Mouse (Mus musculus) gastrocnemius, adult 18-20 months (tissue): ENCODE results near the gene Plcb1. TPM values are rescaled to one million over a fixed set of nuclear protein-coding genes. Genes with fewer than 3 reads are reported as not detected.

Experiments used
- DNase-seq: peaks from one replicate; pipeline ENCODE4 v3.0.0; 2021; ENCODE audit warnings: low spot score
- total RNA-seq, 2 experiments: library from RNA; stranded (reverse); gene quantifications; 2 replicates each; pipeline ENCODE4 v1.2.3; 2021

Gene Plcb1
- total RNA-seq, 2 experiments from 2014 or later: 1.3 to 1.4 TPM

DNA sequence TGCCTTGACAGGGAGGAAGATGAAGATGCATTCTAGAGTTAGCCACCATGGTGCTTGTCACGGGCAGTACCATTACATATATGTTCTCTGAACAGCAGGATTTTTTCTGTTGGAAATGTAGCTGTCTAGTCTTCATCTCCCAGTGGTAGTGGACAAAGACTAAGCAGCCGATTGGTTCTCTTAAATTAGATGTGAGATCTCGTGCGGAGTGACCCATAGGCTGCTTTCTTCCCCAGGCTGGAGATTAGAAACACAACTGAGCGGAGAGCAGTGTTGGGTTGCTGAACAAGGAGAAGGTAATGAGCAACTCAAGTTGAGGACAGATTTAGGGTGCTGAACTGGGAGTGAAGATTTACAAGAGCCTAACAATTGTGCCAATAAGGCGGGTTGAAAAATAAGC is 125.5 kb downstream of the Plcb1 start:
- DNase-seq: no peak

DNA sequence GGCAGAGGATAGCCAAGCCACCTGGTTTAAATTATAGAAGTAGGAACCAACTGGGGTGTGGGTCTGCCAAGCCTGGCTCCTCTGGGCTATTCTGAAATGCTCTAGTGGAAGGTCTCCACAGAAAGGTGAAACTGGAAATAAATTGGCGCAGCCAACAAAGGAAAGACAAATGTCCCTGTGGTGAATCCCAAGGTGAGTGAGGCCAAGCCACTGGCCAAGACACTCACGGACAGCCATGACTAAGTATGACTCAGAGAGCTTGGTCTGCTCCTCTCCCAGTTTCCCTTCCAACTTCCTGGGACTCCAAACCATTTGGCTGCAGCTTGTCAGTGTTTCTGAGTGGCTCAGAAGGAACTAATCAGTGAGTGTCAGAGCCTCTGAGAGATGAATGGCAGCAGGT is 126.7 kb downstream of the Plcb1 start:
- DNase-seq: no peak

DNA sequence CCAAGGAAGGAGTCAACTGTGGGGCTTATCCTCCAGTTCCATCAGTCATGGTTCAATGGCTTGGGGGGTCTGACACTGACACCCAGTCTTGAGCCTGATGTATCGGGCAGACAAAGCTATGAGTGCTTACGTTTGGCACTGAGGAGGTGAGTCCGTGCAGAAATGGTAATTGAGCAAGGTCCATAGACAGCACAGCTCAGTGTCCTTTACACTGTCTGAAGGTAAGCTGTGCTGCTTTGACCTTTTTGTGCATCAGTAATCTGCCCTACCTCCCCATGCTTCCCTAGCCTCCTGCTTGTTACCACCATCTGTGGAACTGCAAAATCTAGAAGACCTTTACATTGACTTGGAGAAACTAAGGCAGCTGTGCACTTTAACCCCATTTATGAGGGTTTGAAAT is 127.7 kb downstream of the Plcb1 start:
- no peak for DNase-seq

DNA sequence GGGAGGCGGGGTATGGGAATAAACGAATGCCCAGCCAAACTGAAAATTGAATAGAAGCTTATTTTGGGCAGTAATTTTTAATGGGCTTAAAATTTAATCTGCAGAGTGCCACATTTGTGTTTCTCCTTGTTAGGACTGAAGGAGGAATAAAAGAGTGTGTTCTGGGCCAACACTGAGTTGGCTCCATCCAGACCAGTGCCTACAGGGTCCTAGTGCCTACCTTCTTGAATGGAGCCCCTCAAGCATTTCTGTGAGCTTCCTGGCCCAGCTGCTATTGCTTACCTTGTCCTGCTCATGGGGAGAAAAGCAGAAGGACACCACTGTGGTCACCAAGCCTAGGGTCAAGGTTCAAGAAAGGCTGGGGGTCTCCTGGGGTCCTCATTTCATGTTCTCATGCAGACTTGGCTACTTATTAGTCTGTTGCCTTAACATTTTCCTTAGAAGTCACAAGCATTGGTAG is 128.3 kb downstream of the Plcb1 start:
- DNase-seq: no peak

DNA sequence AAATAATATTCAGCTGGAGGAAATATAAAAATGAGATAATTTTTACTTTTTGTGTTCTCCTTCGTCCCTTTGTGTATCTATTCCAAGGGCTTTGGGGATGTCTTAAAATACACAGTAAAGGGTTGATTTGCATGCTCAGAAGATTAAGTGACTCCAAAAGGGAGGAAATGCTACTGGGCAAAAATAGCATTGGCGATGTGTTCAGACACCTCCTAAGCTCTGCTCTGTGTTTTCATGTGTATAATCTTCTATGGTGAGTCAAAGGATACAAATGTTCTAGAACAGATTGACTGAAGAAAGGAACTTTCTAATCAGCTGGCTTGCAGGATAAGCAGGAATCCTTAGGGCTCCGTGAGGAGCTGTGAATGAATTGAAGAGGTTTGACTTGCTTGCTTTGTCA is 129.2 kb downstream of the Plcb1 start:
- DNase-seq: no peak

DNA sequence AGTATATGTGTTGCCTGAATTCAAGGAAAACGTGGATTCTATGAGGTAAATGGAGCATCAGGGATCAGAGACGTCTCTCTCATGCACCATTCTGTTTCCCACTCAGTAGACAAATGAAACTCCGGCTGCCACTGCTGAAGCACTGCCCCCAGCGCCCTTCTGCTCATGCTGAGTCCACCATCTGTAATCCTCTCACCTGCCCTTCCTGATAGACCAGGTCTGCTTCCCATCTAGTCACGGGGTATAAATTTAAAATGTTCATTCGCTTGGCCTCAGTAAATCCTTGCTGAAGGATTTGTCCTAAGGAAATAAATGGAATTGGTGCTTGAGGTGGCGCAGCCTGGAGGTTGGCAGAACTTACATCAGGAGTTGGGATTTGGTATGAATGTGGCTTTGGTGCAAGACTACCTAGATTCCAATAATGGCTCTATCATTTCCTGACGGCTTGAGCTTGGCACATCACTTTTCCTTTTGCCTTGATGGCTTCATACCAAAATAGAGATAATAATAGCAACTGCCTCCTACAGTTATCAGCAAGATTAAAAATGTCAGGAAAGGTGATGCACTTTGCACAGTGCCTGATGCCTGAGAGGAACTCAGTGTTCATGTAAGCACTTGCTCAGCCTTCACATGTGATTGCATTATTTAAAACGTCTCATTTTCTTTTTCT is 134.9 kb downstream of the Plcb1 start:
- no peak for DNase-seq

DNA sequence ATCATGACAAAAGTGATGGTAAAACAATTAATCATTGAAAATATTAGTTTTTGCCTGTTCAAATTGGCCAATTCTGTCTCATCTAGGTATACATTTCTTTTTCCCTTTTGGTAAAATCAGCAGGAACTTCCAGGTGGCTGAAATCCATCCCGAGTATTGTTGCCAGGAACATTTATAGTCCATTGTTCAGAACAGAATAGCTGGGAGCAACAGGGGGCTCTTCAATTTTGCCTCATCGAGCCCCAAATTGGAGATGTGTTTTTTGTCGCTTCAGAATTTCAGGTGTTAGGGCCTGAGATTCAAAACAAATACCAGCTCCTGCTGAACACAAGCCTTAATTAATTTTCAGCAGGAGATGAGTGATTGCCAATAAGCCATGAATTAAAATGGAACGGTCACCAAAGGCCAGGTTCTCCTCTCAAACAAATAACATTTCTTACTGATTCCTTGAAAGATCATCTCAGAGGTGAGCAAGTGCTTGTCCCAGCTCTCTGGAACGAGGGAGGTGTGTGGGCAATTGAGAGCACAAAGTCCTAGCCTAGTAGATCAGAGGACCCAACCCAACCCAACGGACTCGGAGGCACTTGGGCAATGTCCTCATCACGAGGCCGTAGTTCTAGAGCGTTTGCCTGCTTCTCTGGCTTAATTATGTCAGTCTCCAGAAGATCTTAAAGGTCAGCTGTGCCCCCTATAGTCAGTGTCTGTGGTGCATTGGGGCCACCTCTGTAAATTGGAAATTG is 136.9 kb downstream of the Plcb1 start:
- DNase-seq: no peak

DNA sequence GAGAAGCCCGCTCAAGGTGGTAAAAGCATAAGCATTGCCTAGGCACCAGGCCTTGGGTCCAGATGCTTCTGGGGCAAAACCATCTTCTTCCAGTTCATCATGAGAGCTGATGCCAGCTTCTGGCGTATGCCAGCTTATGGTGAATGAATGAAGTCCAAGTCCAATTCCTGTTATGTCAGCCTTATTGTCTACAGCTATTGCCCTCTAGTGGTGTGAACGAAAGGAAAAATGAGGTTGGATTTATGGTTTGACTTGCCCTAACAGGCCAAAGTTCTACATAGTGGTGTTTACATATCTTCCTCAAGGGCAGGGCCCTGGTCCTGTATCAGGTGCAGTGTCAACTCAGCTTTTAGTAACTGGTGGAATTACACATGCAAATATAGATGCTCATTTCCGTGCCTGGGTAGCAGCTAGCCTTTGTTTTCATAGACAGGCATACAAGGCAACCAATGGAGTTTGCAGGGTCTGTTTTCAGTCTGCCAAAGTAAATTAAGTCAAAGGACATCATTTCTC is 138.3 kb downstream of the Plcb1 start:
- no peak for DNase-seq

DNA sequence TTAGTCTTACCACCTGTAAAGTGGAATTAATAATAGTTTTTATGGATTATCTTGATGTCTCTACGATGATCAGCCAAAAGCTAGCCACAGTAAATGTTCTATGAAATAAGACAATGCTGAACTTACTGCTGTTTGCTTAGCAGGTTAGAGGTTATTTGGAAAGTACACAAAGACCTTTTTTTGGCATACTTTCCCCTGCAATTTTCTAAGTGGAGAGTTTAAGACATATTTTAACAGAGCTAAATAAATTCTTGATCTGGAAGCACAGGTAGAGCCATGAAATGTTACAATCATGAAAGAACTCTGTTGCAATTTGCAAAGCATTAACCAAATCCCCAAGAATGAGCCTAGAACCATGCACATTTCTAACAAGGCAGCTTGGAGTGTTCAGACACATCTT is 140.4 kb downstream of the Plcb1 start:
- DNase-seq: no peak

DNA sequence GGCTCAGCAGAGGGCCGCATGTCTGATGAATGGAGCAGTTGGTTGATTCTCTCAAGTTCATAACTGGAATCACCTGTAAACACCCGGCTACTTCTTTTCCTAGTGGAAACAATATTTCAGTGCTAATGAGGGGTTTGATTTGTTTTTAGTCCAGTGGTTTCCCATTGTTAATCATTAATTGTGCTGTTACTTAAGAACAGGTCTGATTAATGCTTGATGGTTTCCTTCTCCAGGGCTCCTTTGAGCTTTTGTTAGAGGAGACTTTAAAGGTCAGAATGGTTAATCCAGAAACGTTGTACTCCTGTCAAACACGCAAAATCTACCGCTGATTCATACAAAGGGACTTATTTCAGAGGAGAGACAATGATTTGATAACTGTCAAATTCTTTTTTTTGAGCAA is 141.2 kb downstream of the Plcb1 start:
- no peak for DNase-seq

DNA sequence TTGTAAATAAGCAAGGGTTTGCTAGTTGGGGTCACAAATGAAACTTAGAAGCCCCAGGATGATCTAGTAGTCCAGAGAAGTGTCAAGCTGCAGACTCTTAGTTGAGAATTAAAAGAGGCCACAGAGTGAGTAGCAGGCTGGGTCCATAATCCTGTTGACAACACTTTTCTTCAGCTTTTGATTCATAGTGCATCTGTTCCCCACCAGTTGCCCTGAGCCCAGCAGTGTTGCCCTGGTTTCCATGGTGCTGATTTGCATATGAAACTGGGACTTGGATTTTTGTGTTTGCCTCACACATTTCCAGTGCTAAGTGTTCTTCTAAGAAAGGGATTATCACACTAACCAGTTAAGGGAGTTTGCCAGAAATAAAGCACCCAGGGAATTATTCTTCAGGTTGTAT is 143.6 kb downstream of the Plcb1 start:
- DNase-seq: no peak

DNA sequence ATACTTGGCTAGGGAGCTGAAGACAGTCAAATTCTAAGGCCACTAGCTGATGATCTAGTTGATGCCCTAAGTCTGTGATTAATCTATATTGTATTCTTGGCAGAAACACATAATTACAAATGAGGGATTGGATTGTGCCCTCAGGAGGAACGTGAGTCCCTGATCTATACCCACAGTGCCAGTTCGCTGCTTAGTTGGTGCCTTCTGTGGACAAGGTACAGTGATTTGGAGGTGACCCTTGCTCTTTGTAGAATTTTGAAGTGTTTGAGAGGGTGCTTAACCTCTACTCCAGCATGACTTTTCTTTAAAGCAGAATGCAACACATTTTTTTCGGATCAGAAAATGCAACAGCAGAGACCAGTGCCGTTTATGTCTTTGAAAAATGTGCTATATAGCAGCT is 145.1 kb downstream of the Plcb1 start:
- DNase-seq: no peak

DNA sequence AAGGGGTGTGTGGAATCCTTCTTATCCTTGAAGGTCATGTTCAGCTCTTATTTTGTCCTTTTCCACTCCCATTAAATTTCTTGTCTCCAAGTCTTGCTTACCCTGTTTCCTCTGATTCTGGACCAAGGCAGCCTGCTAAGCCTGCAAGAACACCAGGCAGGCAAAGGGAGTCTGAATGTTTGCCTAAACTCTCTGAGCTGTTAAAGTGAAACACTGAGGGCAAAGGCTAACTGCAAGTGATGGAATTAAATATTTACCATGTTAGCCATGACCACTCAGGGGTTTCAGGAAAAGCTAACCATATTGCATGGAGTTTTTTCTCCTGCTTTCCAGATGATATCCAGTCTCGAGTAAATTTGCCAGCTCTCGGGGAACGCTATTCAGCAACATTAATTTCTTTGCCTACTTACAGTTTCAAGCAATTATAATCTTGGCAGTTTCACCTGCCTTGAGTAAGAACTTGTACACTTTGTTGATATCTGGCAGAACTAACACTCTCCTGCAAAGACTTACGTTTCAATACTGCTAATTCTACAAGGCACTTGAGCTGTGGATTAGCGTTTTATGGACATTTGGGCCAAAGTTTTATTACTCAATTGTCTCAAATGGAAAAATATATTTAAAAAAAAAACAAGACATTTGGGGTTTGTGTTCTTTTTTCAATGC is 146.0 kb downstream of the Plcb1 start:
- no peak for DNase-seq

DNA sequence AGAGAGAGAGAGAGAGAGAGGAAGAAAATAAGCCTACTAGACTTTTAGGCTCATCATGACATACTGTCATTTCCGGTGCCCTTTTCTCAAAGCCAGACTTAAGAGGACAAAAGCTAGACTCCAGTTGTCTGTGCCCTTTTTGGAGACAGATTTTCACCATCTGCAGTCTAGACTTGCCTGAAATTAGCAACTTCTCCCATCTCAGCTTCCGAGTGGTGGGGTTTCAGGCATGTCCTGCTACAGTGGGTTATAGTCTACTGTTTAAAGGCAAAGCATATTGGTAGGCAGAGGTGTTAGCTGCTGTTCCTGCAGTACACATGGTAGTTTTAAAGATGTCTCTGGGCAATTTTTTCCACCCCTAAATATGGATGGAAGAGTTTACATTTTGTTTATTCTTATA is 149.6 kb downstream of the Plcb1 start:
- no peak for DNase-seq

DNA sequence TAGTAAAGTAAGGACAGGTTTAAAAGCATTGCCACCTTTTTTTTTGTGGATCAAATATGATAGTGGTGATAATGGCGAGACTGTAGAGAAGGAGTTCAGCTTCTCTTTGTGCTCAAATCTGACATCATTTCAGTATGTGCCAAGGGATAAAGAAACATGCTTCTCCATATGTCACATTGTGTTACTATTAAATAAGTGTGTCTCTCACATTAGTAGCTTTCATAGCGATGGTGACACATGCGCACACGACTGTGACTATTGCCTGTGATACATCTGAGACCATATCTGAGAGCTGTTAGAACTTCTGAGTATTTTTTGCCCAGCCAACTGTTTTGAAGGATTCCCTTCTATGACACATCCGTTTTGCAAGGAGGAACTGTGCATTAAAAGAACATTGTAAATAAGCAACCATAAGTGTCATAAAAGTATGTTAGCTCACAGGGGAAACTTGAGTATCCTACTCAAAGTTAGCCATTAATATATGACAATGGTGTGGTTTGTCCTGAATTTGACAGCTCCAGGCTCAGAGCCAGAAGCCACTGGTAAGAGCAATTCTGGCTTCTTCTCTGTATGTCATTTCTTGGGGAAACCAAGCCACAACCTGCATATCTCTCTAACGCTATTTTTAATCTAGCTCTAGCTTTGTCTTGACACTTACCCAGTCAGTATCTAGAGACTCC is 150.2 kb downstream of the Plcb1 start:
- DNase-seq: no peak

DNA sequence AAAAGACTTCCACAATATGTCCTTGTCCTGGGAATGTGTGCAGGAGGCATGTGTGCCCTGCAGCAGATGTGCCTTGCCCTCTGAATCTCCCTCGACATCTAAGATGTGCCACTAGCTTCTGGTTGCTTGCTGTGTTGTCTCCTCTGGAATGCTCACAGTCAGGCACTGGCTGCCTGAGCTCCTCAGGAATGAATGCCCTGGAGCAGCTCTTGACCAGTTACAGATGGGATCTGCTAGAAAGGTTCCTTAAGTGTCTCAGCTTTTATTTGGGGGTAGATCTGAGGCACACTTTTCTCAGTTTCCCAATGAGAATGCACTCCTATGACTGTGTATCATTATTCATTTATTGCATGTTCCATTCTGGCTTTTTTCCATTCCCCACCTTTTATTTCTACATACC is 151.8 kb downstream of the Plcb1 start:
- no peak for DNase-seq

DNA sequence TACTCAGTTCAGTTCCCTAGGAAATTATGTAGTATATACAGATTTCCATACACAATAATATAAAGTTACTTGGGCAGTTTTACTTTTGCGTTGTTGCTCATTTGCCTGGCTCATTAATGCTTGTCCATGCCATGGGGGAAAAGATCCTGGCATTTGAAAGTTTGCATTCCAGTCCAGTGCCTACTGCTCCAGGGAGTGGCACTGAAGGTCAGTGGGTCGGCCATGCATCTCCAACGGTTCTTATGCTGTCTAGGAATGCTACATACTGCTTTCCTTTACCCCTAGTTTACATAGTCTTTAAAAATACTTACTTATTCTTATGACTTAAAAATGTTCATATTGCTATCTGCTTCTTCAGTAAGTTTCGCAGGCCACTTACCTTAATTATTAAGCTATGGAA is 156.2 kb downstream of the Plcb1 start:
- no peak for DNase-seq

DNA sequence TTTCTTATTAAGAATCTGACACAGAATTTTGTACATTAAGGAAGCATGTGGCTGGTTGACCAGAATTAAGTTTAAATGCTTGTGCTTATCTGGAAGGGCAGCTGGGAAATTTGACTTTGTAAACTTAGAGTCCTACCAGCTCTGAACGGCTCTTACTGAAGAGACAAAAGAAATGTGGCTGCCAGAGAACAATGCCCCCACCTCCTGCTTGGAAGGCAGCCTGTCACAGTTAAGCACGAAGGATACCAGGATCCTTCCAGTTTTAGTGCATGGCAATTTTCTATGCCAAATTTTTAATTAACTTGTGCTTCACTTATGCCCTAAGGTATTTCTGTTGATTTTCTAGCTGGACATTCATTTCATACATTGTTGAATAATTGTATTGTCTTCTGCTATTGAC is 157.1 kb downstream of the Plcb1 start:
- no peak for DNase-seq

DNA sequence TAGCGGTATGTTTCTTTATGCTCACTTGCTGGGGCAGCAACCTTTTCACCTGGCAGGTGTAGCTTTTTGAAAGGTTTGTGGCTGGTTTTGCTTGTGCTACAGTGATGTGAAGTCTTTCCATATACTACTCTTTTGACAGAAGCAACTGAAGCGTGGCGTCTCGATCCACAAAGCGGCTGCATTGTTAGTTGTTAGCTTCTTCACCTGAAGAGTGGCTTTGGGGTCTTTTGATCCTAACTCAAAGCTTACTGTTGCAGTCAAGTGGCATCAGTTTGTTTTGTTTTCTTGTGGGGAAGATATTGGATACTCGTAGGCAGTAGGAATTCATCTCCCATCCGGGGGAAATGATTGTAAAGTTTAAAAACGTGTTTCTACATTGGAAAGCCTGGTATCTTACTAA is 160.5 kb downstream of the Plcb1 start:
- no peak for DNase-seq

DNA sequence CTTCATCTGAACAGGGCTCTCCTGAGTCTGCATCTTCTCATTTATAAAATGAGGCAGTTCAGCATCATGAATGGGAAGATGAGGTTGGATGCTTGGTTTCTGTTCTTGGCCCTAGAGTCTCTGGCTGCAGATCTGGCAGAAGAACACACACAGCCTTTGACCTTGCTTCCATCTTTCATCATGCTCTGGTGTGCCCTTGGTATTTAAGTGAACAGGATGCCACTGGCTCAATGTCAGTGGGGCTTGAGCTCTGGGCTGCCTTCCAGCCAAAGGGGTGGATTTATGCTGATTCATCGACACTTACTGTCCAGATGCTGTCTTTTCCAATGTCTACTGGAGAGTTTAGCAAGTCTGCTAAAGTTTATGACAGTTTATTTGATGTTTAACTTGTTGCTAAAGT is 161.0 kb downstream of the Plcb1 start:
- DNase-seq: peak; percentile 4

DNA sequence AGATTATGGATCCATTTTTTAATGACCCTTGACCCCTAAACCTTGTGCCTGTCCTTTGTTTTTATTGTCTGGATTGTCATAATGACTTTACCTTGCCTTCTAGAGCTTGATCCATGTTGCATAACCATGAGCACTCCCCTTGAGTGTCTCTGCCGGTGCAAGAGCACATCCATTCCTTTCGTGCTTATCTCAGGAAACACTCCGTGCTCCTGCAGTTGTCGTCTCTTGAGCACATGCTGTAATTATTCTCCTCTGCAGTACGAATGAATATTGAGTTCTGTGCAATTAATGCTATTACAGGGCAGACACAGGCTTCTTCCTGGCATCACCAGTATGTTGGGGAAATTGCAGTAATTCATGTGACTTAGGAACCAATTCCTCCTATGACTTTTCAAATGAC is 166.2 kb downstream of the Plcb1 start:
- DNase-seq: no peak

DNA sequence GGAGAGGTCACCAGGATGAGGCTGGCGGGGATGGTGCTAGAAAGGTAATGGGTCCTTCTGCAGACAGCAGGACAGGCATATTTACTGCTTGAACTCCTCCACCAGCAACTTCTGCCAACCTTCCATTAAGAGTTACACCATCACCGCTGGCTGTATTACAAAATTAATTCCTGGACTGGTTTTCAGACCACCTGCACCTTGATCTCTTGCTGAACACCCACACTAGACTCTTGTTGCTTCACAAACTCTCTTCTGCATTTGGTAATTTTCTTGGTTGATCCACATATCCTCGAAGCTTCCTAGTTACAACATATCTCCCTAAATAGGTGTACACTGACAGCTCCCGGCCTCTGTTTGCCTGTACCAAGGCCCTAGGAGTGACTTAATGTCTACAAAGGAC is 170.6 kb downstream of the Plcb1 start:
- no peak for DNase-seq
